Mouse (Mus musculus): ENCODE data around the gene Psmb5. TPM values are rescaled to one million over a fixed set of nuclear protein-coding genes. Genes with fewer than 3 reads are reported as not detected.

The Psmb5 gene
- polyA plus RNA-seq, 1 experiment from 2014 or later, result 157 TPM

- H3K27ac ChIP-seq (ENCODE audit: low read depth), result peak overlapping the region; percentile 29; the same call in 1 of the 2 replicates
- peak; percentile 45 for ATAC-seq
These were observed 25.4 kb downstream of the Psmb5 start for GRCm38 (mm10) chr14:54592319-54592934.

GRCm38 (mm10) chr14:54591056-54591455, 26.8 kb downstream of the Psmb5 start:
- WGBS (ENCODE audit: insufficient replicate concordance), result 88% methylated on average over 16 of the region's 16 CpGs
- TF ChIP-seq EP300 (IDR thresholded peaks at IDR 0.05; ENCODE audit: low read depth), result no peak
- TF ChIP-seq CTCF (IDR thresholded peaks at IDR 0.05; ENCODE audit: low read depth), result no peak
- no peak for DNase-seq
- Histone ChIP-seq H3K9me3 (ENCODE audit: low read length) (no peaks in the 10 kb centered on the region), H3K27me3 (ENCODE audit: insufficient read depth, low read length) (no peaks in the 10 kb centered on the region), H3K4me1 (ENCODE audit: insufficient read depth) (no peaks in the 10 kb centered on the region), H3K4me2 (ENCODE audit: low read depth, low read length) (no peak overlapping the region), H3K4me3 (ENCODE audit: low read depth, low read length) (no peak overlapping the region), H3K36me3 (replicated peaks; ENCODE audit: insufficient read depth, low read length) (peaks cover 4% of the 10 kb centered on the region; the same call in 1 of the 2 replicates), H3K27ac (ENCODE audit: low read depth) (no peak overlapping the region), H3K9ac (replicated peaks) (no peak overlapping the region)
- ATAC-seq, result no peak

More at GRCm38 (mm10) chr14:54592319-54592934, 25.4 kb downstream of the Psmb5 start:
- 42% methylated on average over 10 of the region's 10 CpGs for WGBS (ENCODE audit: insufficient replicate concordance)
- Histone ChIP-seq H3K9ac (replicated peaks) (no peak overlapping the region), H3K4me1 (ENCODE audit: insufficient read depth) (no peaks in the 10 kb centered on the region), H3K27me3 (ENCODE audit: insufficient read depth, low read length) (no peaks in the 10 kb centered on the region), H3K4me2 (ENCODE audit: low read depth, low read length) (no peak overlapping the region), H3K36me3 (replicated peaks; ENCODE audit: insufficient read depth, low read length) (peaks cover 4% of the 10 kb centered on the region; the same call in 1 of the 2 replicates), H3K4me3 (ENCODE audit: low read depth, low read length) (no peak overlapping the region), H3K9me3 (ENCODE audit: low read length) (no peaks in the 10 kb centered on the region)
- TF ChIP-seq CTCF (IDR thresholded peaks at IDR 0.05; ENCODE audit: low read depth) (no peak), EP300 (IDR thresholded peaks at IDR 0.05; ENCODE audit: low read depth) (no peak)
- no peak for DNase-seq

- no peak for TF ChIP-seq EP300 (IDR thresholded peaks at IDR 0.05; ENCODE audit: low read depth)
- peak; percentile 85 for TF ChIP-seq CTCF (IDR thresholded peaks at IDR 0.05; ENCODE audit: low read depth)
- H3K27me3 ChIP-seq (ENCODE audit: insufficient read depth, low read length), result no peaks in the 10 kb centered on the region
- H3K4me3 ChIP-seq (ENCODE audit: low read depth, low read length), result no peak overlapping the region
- H3K9ac ChIP-seq (replicated peaks), result no peak overlapping the region
- DNase-seq, result peak; percentile 78
- peak; percentile 35; the same call in 1 of the 2 replicates for ATAC-seq
- H3K27ac ChIP-seq (ENCODE audit: low read depth), result no peak overlapping the region
- H3K9me3 ChIP-seq (ENCODE audit: low read length), result no peaks in the 10 kb centered on the region
- 51% methylated on average over 7 of the region's 7 CpGs for WGBS (ENCODE audit: insufficient replicate concordance)
- H3K4me1 ChIP-seq (ENCODE audit: insufficient read depth), result peaks cover 17% of the 10 kb centered on the region
- no peak overlapping the region for H3K4me2 ChIP-seq (ENCODE audit: low read depth, low read length)
- H3K36me3 ChIP-seq (replicated peaks; ENCODE audit: insufficient read depth, low read length), result no peaks in the 10 kb centered on the region
These were observed 34.0 kb downstream of the Psmb5 start for GRCm38 (mm10) chr14:54583681-54584338.

GRCm38 (mm10) chr14:54582536-54582935, 35.3 kb downstream of the Psmb5 start:
- WGBS (ENCODE audit: insufficient replicate concordance), result 71% methylated on average over 9 of the region's 9 CpGs
- TF ChIP-seq EP300 (IDR thresholded peaks at IDR 0.05; ENCODE audit: low read depth) (no peak), CTCF (IDR thresholded peaks at IDR 0.05; ENCODE audit: low read depth) (no peak)

GRCm38 (mm10) chr14:54579638-54580037, 38.2 kb downstream of the Psmb5 start:
- Histone ChIP-seq H3K9me3 (ENCODE audit: low read length) (no peaks in the 10 kb centered on the region), H3K4me1 (ENCODE audit: insufficient read depth) (peaks cover 39% of the 10 kb centered on the region), H3K9ac (replicated peaks) (no peak overlapping the region), H3K4me2 (ENCODE audit: low read depth, low read length) (0 out of 2 replicates have a peak overlapping the region, but pooled peaks have one; percentile 4), H3K27me3 (ENCODE audit: insufficient read depth, low read length) (peaks cover 34% of the 10 kb centered on the region), H3K36me3 (replicated peaks; ENCODE audit: insufficient read depth, low read length) (no peaks in the 10 kb centered on the region), H3K4me3 (ENCODE audit: low read depth, low read length) (no peak overlapping the region), H3K27ac (ENCODE audit: low read depth) (peak overlapping the region; percentile 66)
- DNase-seq, result no peak
- TF ChIP-seq CTCF (IDR thresholded peaks at IDR 0.05; ENCODE audit: low read depth) (no peak), EP300 (IDR thresholded peaks at IDR 0.05; ENCODE audit: low read depth) (no peak)
- WGBS (ENCODE audit: insufficient replicate concordance), result 48% methylated on average over 7 of the region's 7 CpGs
- no peak for ATAC-seq

More at GRCm38 (mm10) chr14:54582536-54582935, 35.3 kb downstream of the Psmb5 start:
- peaks cover 5% of the 10 kb centered on the region for H3K27me3 ChIP-seq (ENCODE audit: insufficient read depth, low read length)
- peaks cover 23% of the 10 kb centered on the region for H3K4me1 ChIP-seq (ENCODE audit: insufficient read depth)
- peak; percentile 75 for ATAC-seq
- peak overlapping the region; percentile 36 for H3K27ac ChIP-seq (ENCODE audit: low read depth)
- no peaks in the 10 kb centered on the region for H3K9me3 ChIP-seq (ENCODE audit: low read length)
- peak overlapping the region; percentile 36 for H3K4me2 ChIP-seq (ENCODE audit: low read depth, low read length)
- no peak overlapping the region for H3K4me3 ChIP-seq (ENCODE audit: low read depth, low read length)
- no peaks in the 10 kb centered on the region for H3K36me3 ChIP-seq (replicated peaks; ENCODE audit: insufficient read depth, low read length)
- H3K9ac ChIP-seq (replicated peaks), result no peak overlapping the region
- DNase-seq, result no peak

- peak; percentile 38 for DNase-seq
- 0 out of 2 replicates have a peak, but pooled peaks have one; percentile 10 for ATAC-seq
- H3K9ac ChIP-seq (replicated peaks), result peak overlapping the region; percentile 73
- 0% methylated on average over 10 of the region's 10 CpGs for WGBS (ENCODE audit: insufficient replicate concordance)
- peak overlapping the region; percentile 97 for H3K4me2 ChIP-seq (ENCODE audit: low read depth, low read length)
- no peaks in the 10 kb centered on the region for H3K9me3 ChIP-seq (ENCODE audit: low read length)
- peaks cover 42% of the 10 kb centered on the region for H3K4me1 ChIP-seq (ENCODE audit: insufficient read depth)
- TF ChIP-seq EP300 (IDR thresholded peaks at IDR 0.05; ENCODE audit: low read depth) (no peak), CTCF (IDR thresholded peaks at IDR 0.05; ENCODE audit: low read depth) (peak; percentile 78)
- peaks cover 41% of the 10 kb centered on the region for H3K27me3 ChIP-seq (ENCODE audit: insufficient read depth, low read length)
- H3K36me3 ChIP-seq (replicated peaks; ENCODE audit: insufficient read depth, low read length), result no peaks in the 10 kb centered on the region
- H3K4me3 ChIP-seq (ENCODE audit: low read depth, low read length), result peak overlapping the region; percentile 67
- peak overlapping the region; percentile 66 for H3K27ac ChIP-seq (ENCODE audit: low read depth)
These were observed 39.8 kb downstream of the Psmb5 start for GRCm38 (mm10) chr14:54578063-54578462.
